Mouse (Mus musculus) naive thymus-derived CD4-positive, alpha-beta T cell, adult 5 months (primary cell): ENCODE data around the gene Ciao1. TPM values are rescaled to one million over a fixed set of nuclear protein-coding genes. Genes with fewer than 3 reads are reported as not detected.

Experiments
- polyA plus RNA-seq: library from polyadenylated mRNA; unstranded; fragments of 100-300 nt; shearing (Covaris generic); gene quantifications from one replicate; pipeline ENCODE4 v1.2.1, GENCODE M21; 2017

Ciao1 gene
- polyA plus RNA-seq, result 94.4 TPM

GRCm38 (mm10) chr2:127247592-127248333, at the start of gene Ciao1, which contains the start of gene Tmem127:
Ciao1 (minus strand) TSS chr2:127247816.
Tmem127 (plus strand) TSS chr2:127247908.

GRCm38 (mm10) chr2:127269491-127270299, 22.1 kb upstream of the Ciao1 start, which contains the start of gene Stard7:
Stard7 (plus strand) TSS chr2:127270218.

GRCm38 (mm10) chr2:127207547-127208451, 39.8 kb downstream of the Ciao1 start, which contains the start of the genes 1810024B03Rik and Snrnp200:
1810024B03Rik (minus strand) TSS chr2:127208280.
Snrnp200 (plus strand) TSS chr2:127208386.

Other genes starting within 250 kb of the Ciao1 start
- 14.7 TPM for gene Ap4e1, start 239.1 kb downstream of the Ciao1 start, polyA plus RNA-seq
- 32.5 TPM for gene Blvra, start 177.2 kb downstream of the Ciao1 start, polyA plus RNA-seq
- gene Ncaph, start 113.9 kb downstream of the Ciao1 start, polyA plus RNA-seq, result 2.5 TPM
- gene Itpripl1, start 104.4 kb downstream of the Ciao1 start, polyA plus RNA-seq, result 2.3 TPM
- gene 1810024B03Rik, start 39.5 kb downstream of the Ciao1 start, polyA plus RNA-seq, result 0.57 TPM
- gene Snrnp200, start 39.4 kb downstream of the Ciao1 start, polyA plus RNA-seq, result 116 TPM
- 29.0 TPM for gene Tmem127, start 92 bp upstream of the Ciao1 start, polyA plus RNA-seq
- gene Stard7, start 22.4 kb upstream of the Ciao1 start, polyA plus RNA-seq, result 90.9 TPM
- 209 TPM for gene Dusp2, start 88.3 kb upstream of the Ciao1 start, polyA plus RNA-seq
- not detected for gene Astl, start 90.8 kb upstream of the Ciao1 start, polyA plus RNA-seq
- not detected for gene Adra2b, start 115.4 kb upstream of the Ciao1 start, polyA plus RNA-seq
- gene Gpat2, start 177.4 kb upstream of the Ciao1 start, polyA plus RNA-seq, result 0.35 TPM
- 15.3 TPM for gene Fahd2a, start 196.7 kb upstream of the Ciao1 start, polyA plus RNA-seq